ENCODE assay signal across 14 mouse cellular contexts in genomic region chr13:64320334-64320733, GRCm38 (mm10).
"Had no signal": no experiment of that assay in that cellular context is flagged by ENCODE, and none has a peak within 500 bp of the region (broad histone marks: within the 10 kb centered on the region; RNA-seq: fewer than 3 reads in every experiment).

No protein-coding gene starts in this region.

- H3K9me3 ChIP-seq: limb, embryonic 15.5 days; liver, embryonic 15.5 days; midbrain, embryonic 10.5 days; neural tube, embryonic 12.5 days; stomach, embryonic 15.5 days had no signal

- H3K27ac ChIP-seq: left cerebral cortex, adult 2 months; limb, embryonic 15.5 days; liver, embryonic 15.5 days; midbrain, embryonic 10.5 days; neural tube, embryonic 12.5 days; stomach, embryonic 15.5 days had no signal

- H3K27me3 ChIP-seq: limb, embryonic 15.5 days; liver, embryonic 15.5 days; neural tube, embryonic 12.5 days; stomach, embryonic 15.5 days had no signal

- ATAC-seq: intestine, postnatal 0 days had no signal

- H3K4me2 ChIP-seq: limb, embryonic 15.5 days; liver, embryonic 15.5 days; lung, embryonic 14.5 days; neural tube, embryonic 12.5 days; stomach, embryonic 15.5 days had no signal

- H3K4me1 ChIP-seq: limb, embryonic 15.5 days; midbrain, embryonic 10.5 days; neural tube, embryonic 12.5 days; stomach, embryonic 15.5 days had no signal

- H3K36me3 ChIP-seq: limb, embryonic 15.5 days; liver, embryonic 15.5 days; midbrain, embryonic 10.5 days; neural tube, embryonic 12.5 days; stomach, embryonic 15.5 days had no signal

- H3K9ac ChIP-seq: limb, embryonic 15.5 days; liver, embryonic 15.5 days; lung, embryonic 14.5 days; neural tube, embryonic 12.5 days; stomach, embryonic 15.5 days had no signal

- H3K4me3 ChIP-seq: left cerebral cortex, adult 2 months; limb, embryonic 15.5 days; liver, embryonic 15.5 days; midbrain, embryonic 10.5 days; neural tube, embryonic 12.5 days; stomach, embryonic 15.5 days had no signal

- DNase-seq: kidney, postnatal 14 days; lung, embryonic 14.5 days; lung, postnatal 4 days; midbrain, embryonic 14.5 days; spleen, adult 18-20 months; thymus, adult 2 months; thymus, postnatal 25 days had no signal
